Mouse (Mus musculus) midbrain, postnatal 0 days (tissue): ENCODE measurements at regions not wholly inside any gene's neighbourhood (a gene's known extent, or its start where the extent isn't known, plus 50 kb on each side); places are given as distances from the start of the nearest gene placed in this dataset.

ENCODE experiments used
- ATAC-seq: fragments of 200-750 bp; cut with Nextera tagmentation; 2 replicates; pipeline ENCODE4 v1.8.0; 2017; ENCODE audit warnings: moderate number of reproducible peaks, mild to moderate bottlenecking, moderate TSS enrichment, moderate library complexity; ENCODE audit not compliant: low FRiP score
- DNase-seq: peaks from one replicate; pipeline ENCODE4 v3.0.0-alpha.2; 2015; ENCODE audit warnings: low spot score
- H3K27ac ChIP-seq: fragments of 300-500 bp; sonication (generic); 2 replicates; pipeline ENCODE4 v1.5.1; 2014; ENCODE audit warnings: low read depth, mild to moderate bottlenecking, low read length, mixed read lengths
- H3K27me3 ChIP-seq: fragments of 300-500 bp; sonication (generic); 2 replicates; pipeline ENCODE4 v1.6.1; 2014; ENCODE audit warnings: low read length, control low read depth, mixed read lengths; ENCODE audit not compliant: insufficient read depth
- H3K36me3 ChIP-seq: fragments of 300-500 bp; sonication (generic); 2 replicates; pipeline ENCODE4 v1.6.1; 2014; ENCODE audit warnings: low read length, control low read depth, mixed read lengths; ENCODE audit not compliant: insufficient read depth
- H3K4me1 ChIP-seq: fragments of 300-500 bp; sonication (generic); 2 replicates; pipeline ENCODE4 v1.6.1; 2014; ENCODE audit warnings: mild to moderate bottlenecking, control low read depth, antibody characterized with exemption, low read length, mixed read lengths; ENCODE audit not compliant: insufficient read depth
- H3K4me2 ChIP-seq: fragments of 300-500 bp; sonication (generic); 2 replicates; pipeline ENCODE4 v1.6.1; 2014; ENCODE audit warnings: low read depth, mild to moderate bottlenecking, low read length, mixed read lengths; ENCODE audit not compliant: poor library complexity, severe bottlenecking
- H3K4me3 ChIP-seq: fragments of 300-500 bp; sonication (generic); 2 replicates; pipeline ENCODE4 v1.5.1; 2014; ENCODE audit warnings: low read depth, mild to moderate bottlenecking, low read length, moderate library complexity
- H3K9ac ChIP-seq: fragments of 300-500 bp; sonication (generic); replicated peaks from 2 replicates; pipeline ENCODE4 v1.6.1; 2014; ENCODE audit warnings: mild to moderate bottlenecking, low read length, moderate library complexity, mixed read lengths; ENCODE audit not compliant: poor library complexity, severe bottlenecking
- H3K9me3 ChIP-seq: fragments of 300-500 bp; sonication (generic); 2 replicates; pipeline ENCODE4 v1.6.1; 2016; ENCODE audit warnings: low read length, control low read depth
- CTCF ChIP-seq: IDR thresholded peaks from 2 replicates; pipeline ENCODE4 v1.5.1; 2016; ENCODE audit warnings: antibody characterized with exemption, mild to moderate bottlenecking
- WGBS: fragments of 180-500 bp; shearing (Covaris S2); extraction: QIAGEN DNeasy Blood & Tissue Kit; methylation state at CpG from one replicate; pipeline ENCODE4 v1.1.7; 2014; 5-methylcytosine and 5-hydroxymethylcytosine counted together

DNA sequence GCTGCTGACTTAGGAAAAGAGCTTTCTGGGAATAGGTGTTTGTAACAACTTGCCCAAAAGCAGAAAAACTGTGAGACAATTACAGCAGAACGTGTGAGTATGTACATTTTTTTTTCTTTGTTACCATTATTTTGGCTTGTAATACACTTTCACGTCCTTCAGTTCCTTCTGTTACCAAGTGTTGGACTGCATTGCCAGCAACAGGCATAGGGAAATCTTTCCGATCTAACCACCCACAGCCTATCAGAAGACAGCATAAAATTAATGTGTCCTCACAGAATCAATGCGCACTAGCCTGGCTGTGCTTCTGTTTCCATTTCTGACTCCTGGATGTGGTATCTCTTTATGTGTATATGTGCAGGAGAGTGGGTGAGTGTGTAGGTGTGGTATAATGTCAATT is 76.6 kb upstream of the Ifne start:
- ATAC-seq, result no peak
- H3K4me3 ChIP-seq, result no peak overlapping the region
- H3K27me3 ChIP-seq, result no peaks in the 10 kb centered on the region
- DNase-seq, result no peak
- H3K27ac ChIP-seq, result no peak overlapping the region
- TF ChIP-seq CTCF, result no peak
- H3K36me3 ChIP-seq, result no peaks in the 10 kb centered on the region
- WGBS, result 74% methylated on average over 4 of the region's 4 CpGs
- H3K9ac ChIP-seq, result no peak overlapping the region
- no peaks in the 10 kb centered on the region for H3K9me3 ChIP-seq
- H3K4me1 ChIP-seq, result no peaks in the 10 kb centered on the region
- no peak overlapping the region for H3K4me2 ChIP-seq

DNA sequence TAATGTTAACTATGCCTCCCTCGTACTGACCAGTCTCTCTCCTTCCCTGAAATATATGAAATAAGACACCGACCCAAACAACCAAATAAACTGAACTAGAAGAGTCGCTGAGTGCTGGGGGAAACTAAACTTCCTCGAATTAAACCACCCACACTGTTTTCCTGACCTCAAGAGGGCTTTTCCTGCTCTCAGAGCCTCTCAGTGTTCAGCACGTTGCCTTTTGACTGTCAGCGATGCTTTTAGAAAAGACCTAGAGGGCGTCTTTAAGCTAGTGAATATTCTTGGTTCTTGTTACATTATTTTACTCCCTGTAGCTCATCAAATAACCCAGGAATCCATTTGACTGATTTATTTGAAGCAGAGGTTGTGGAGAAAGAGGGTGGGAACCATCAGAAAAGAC is 76.2 kb upstream of the Ifne start:
- DNase-seq, result no peak
- Histone ChIP-seq H3K9me3 (no peaks in the 10 kb centered on the region), H3K27me3 (no peaks in the 10 kb centered on the region), H3K9ac (no peak overlapping the region), H3K4me3 (no peak overlapping the region), H3K4me2 (no peak overlapping the region), H3K4me1 (no peaks in the 10 kb centered on the region), H3K27ac (no peak overlapping the region), H3K36me3 (no peaks in the 10 kb centered on the region)
- no peak; the same call in 1 of the 2 replicates for TF ChIP-seq CTCF
- WGBS, result 40% methylated on average over 7 of the region's 7 CpGs
- ATAC-seq, result no peak

DNA sequence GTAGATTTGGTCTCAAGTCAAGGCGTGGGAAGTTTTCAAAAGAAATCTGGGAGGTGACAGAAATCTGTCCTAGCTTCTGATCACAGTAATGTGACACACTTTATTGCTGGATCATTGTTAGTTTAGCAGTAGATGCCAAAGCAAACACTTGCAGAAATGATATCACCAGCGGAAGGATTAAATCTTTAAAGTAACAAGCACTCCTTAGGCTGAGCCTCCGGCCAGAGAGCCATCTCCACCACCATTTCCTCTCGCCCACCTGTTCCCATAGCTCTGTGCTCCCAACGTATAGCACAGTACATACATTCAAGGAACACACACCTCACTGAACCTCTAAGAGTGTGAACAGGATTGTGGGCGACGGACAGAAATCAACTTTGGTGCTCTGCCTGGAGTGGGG is 75.6 kb upstream of the Ifne start:
- Histone ChIP-seq H3K9ac (no peak overlapping the region), H3K4me1 (no peaks in the 10 kb centered on the region), H3K27me3 (no peaks in the 10 kb centered on the region), H3K36me3 (no peaks in the 10 kb centered on the region), H3K4me3 (no peak overlapping the region), H3K27ac (no peak overlapping the region), H3K4me2 (no peak overlapping the region), H3K9me3 (no peaks in the 10 kb centered on the region)
- no peak for ATAC-seq
- DNase-seq, result no peak
- WGBS, result 86% methylated on average over 7 of the region's 7 CpGs
- no peak for TF ChIP-seq CTCF

DNA sequence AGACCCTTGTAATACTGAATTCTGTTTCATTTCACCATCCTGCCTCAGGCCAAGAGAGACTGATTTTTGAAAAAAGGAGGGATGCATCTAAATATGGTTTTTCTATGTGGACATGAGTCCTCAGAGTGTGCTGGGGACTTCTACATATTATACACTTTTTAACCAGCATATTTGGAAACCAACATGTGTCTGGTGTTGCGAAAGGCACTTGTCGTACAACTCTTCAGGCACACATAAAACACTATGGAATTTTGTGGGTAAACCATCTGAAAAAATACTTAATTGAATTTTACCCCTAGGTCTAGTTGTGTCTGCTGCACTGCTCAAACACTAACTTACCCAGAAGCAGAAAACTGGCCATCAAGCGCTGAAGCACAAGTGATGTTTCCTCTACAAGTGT is 74.0 kb upstream of the Ifne start:
- DNase-seq (no peak), ATAC-seq (no peak)
- Histone ChIP-seq H3K27ac (no peak overlapping the region), H3K9me3 (no peaks in the 10 kb centered on the region), H3K4me1 (no peaks in the 10 kb centered on the region), H3K9ac (no peak overlapping the region), H3K4me3 (no peak overlapping the region), H3K36me3 (no peaks in the 10 kb centered on the region), H3K27me3 (no peaks in the 10 kb centered on the region), H3K4me2 (no peak overlapping the region)
- no peak for TF ChIP-seq CTCF
- 92% methylated on average over 3 of the region's 3 CpGs for WGBS

DNA sequence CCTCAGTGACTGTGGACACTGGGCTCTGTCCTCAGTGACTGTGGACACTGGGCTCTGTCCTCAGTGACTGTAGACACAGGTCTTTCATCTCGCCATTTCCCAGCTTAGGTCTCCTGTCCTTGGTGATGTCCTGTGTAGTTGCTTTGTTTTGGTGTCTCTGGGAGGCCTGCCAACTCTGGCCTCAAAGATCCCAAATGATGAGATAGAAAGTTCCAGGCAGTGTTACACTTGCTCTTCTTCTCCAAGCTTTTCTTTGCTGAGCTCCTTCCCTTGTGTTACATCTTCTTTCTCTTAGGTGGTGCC is 71.0 kb upstream of the Ifne start:
- Histone ChIP-seq H3K4me1 (no peaks in the 10 kb centered on the region), H3K4me3 (no peak overlapping the region), H3K9ac (no peak overlapping the region), H3K36me3 (no peaks in the 10 kb centered on the region), H3K4me2 (no peak overlapping the region), H3K27ac (no peak overlapping the region), H3K27me3 (no peaks in the 10 kb centered on the region), H3K9me3 (no peaks in the 10 kb centered on the region)
- WGBS, result 58% methylated on average over 1 of the region's 1 CpGs
- no peak for ATAC-seq
- TF ChIP-seq CTCF, result no peak
- no peak for DNase-seq

DNA sequence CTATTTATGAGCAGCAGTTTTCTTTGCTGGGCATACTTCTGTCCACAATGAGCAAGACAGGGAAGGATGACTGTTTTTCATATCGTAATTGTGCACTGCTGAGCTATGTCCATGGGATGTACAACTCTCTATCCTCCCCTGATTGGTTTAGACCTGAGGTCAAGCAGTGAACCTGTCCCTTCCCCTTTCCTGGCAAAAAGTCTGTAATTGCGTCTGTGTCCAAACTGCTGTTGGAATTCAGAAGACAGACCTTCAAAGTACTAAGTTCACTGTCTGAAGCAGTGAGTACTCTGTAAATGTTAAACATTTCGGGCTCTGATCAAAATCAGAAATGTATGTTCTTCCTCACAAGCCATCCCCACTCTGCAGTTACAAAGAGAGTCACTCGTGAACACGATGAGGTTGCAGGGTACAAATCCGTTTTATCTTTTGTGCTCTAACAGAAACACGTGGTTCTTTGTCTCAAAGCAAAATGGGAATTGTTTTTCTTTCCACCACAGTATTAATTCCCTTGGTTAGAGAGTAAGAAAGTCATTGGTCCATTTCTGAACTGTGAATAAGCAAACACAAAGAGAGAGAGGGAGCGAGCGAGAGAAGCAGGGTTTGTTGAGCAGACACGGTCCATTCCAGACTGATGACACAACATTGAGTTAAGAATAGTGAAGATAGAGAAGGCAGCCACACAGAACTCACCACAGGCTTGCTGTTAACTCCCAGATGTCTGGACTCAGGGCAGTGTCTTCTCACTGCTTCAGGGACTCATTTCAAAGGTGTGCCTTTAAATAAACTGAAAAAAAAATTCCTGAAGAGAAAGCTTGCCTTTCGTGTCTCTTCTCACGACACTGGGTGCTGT is 70.4 kb upstream of the Ifne start:
- no peaks in the 10 kb centered on the region for H3K36me3 ChIP-seq
- WGBS, result 49% methylated on average over 12 of the region's 12 CpGs
- H3K4me2 ChIP-seq, result no peak overlapping the region
- H3K9me3 ChIP-seq, result no peaks in the 10 kb centered on the region
- no peak for ATAC-seq
- H3K4me1 ChIP-seq, result no peaks in the 10 kb centered on the region
- no peak for DNase-seq
- H3K9ac ChIP-seq, result no peak overlapping the region
- H3K27ac ChIP-seq, result no peak overlapping the region
- no peaks in the 10 kb centered on the region for H3K27me3 ChIP-seq
- H3K4me3 ChIP-seq, result no peak overlapping the region
- TF ChIP-seq CTCF, result no peak
